Mouse (Mus musculus) liver, embryonic 14.5 days (tissue): ENCODE data around the gene Gtf2a1l.

Experiments used
- CTCF ChIP-seq: IDR thresholded peaks from 2 replicates; pipeline ENCODE4 v1.5.1; 2016; ENCODE audit warnings: antibody characterized with exemption, low read depth, control low read depth
- EP300 ChIP-seq: IDR thresholded peaks from 2 replicates; pipeline ENCODE4 v1.6.1; 2016; ENCODE audit warnings: antibody characterized with exemption, low read depth

DNA sequence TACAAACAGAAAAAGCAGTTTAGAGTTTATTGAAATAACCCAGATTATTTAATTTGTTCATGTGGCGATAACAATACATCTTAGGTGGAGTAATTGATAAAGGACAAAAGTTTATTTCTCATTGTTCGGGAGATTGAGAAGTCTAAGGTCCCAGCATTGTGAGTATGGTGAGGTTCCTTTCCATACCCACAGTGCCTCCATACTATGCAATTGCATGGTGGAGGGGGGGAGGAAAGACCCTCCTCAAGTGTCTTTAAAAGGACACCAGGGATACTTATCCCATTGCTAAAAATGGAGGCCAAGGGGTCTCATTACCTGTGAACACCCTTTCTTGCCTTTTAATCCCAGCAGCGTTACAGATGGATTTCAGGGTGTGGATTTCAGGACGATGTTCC is 15.1 kb upstream of the Gtf2a1l start:
- TF ChIP-seq CTCF, result no peak
- no peak for TF ChIP-seq EP300
